Mouse (Mus musculus) MEL (cell line): ENCODE measurements around the gene Gm3278.
"Not testable (repeated sequence)": the region's sequence is repeated elsewhere in the genome, so short reads cannot be mapped to it uniquely, and the experiment has no call there.

Experiments
- BHLHE40 ChIP-seq: IDR thresholded peaks from 2 replicates; pipeline ENCODE4 v1.6.1; 2012; ENCODE audit warnings: low read depth, mild to moderate bottlenecking, inconsistent platforms, low read length, improper control_type of control experiment, borderline replicate concordance
- CHD1 ChIP-seq: IDR thresholded peaks from 2 replicates; pipeline ENCODE4 v1.6.1; 2012; ENCODE audit warnings: low read depth, mild to moderate bottlenecking, inconsistent platforms, low read length, improper control_type of control experiment
- CTCF ChIP-seq, 3 experiments: IDR thresholded peaks in 2 of 3; conservative IDR thresholded peaks in 1 of 3; 2 replicates each; pipeline ENCODE4 v1.5.1; 2011 to 2012; ENCODE audit warnings: low read length in 3 of 3, low read depth in 2 of 3, mild to moderate bottlenecking in 2 of 3, improper control_type of control experiment in 1 of 3, inconsistent platforms in 1 of 3, mixed read lengths in 1 of 3, moderate library complexity in 1 of 3; ENCODE audit not compliant: control insufficient read depth in 1 of 3, insufficient read depth in 1 of 3, poor library complexity in 1 of 3, severe bottlenecking in 1 of 3
- E2F4 ChIP-seq: IDR thresholded peaks from 2 replicates; pipeline ENCODE4 v1.6.1; 2011; ENCODE audit warnings: low read depth, low read length, improper control_type of control experiment, borderline replicate concordance
- EP300 ChIP-seq, 2 experiments: IDR thresholded peaks; 2 replicates each; pipeline ENCODE4 v1.6.1; 2011; ENCODE audit warnings: improper control_type of control experiment in 2 of 2, low read length in 2 of 2, low read depth in 1 of 2, mild to moderate bottlenecking in 1 of 2
- GATA1 ChIP-seq: IDR thresholded peaks from 2 replicates; pipeline ENCODE4 v1.6.1; 2011; ENCODE audit warnings: low read depth, low read length, improper control_type of control experiment
- POLR2A ChIP-seq, 2 experiments: IDR thresholded peaks; 2 replicates each; pipeline ENCODE4 v1.6.1; 2011 to 2012; ENCODE audit warnings: low read length in 2 of 2, mild to moderate bottlenecking in 2 of 2, control low read depth in 1 of 2, improper control_type of control experiment in 1 of 2, low read depth in 1 of 2, moderate library complexity in 1 of 2; ENCODE audit not compliant: control insufficient read depth in 1 of 2, insufficient read depth in 1 of 2, poor library complexity in 1 of 2
- POLR2AphosphoS2 ChIP-seq: IDR thresholded peaks from 2 replicates; pipeline ENCODE4 v1.6.1; 2011; ENCODE audit warnings: low read length, improper control_type of control experiment
- TAL1 ChIP-seq: IDR thresholded peaks from 2 replicates; pipeline ENCODE4 v1.6.1; 2012; ENCODE audit warnings: mild to moderate bottlenecking, inconsistent platforms, low read length, moderate library complexity, mixed read lengths
- TCF12 ChIP-seq: IDR thresholded peaks from 2 replicates; pipeline ENCODE4 v1.6.1; 2014; ENCODE audit warnings: low read depth, mild to moderate bottlenecking, inconsistent platforms, low read length, improper control_type of control experiment, moderate library complexity
- ZNF384 ChIP-seq: IDR thresholded peaks from 2 replicates; pipeline ENCODE4 v1.6.1; 2012; ENCODE audit warnings: low read depth, mild to moderate bottlenecking, inconsistent platforms, low read length, improper control_type of control experiment

- not testable (repeated sequence) for TF ChIP-seq BHLHE40; CTCF (IDR thresholded peaks at IDR 0.05 in 2 of 3, conservative IDR thresholded peaks at IDR 0.05 in 1 of 3; ENCODE audit: control insufficient read depth in 1 of 3, insufficient read depth in 1 of 3, low read depth in 2 of 3, low read length in 3 of 3, poor library complexity in 1 of 3, severe bottlenecking in 1 of 3); POLR2A (IDR thresholded peaks at IDR 0.05; ENCODE audit: control insufficient read depth in 1 of 2, insufficient read depth in 1 of 2, low read depth in 1 of 2, low read length in 2 of 2, poor library complexity in 1 of 2); EP300 (IDR thresholded peaks at IDR 0.05; ENCODE audit: low read depth in 1 of 2, low read length in 2 of 2); E2F4; CHD1; TCF12; GATA1; ZNF384; POLR2AphosphoS2; TAL1
Measured at GRCm38 (mm10) chr14:4855299-4855980, 36.8 kb upstream of the Gm3278 start, which contains the start of gene Gm3264.
